Mouse (Mus musculus): ENCODE data around the gene Sh3bgr. TPM values are rescaled to one million over a fixed set of nuclear protein-coding genes. Genes with fewer than 3 reads are reported as not detected.

Gene Sh3bgr
- total RNA-seq (2021): 100 to 1,000 TPM; 593 to 606 TPM

DNA sequence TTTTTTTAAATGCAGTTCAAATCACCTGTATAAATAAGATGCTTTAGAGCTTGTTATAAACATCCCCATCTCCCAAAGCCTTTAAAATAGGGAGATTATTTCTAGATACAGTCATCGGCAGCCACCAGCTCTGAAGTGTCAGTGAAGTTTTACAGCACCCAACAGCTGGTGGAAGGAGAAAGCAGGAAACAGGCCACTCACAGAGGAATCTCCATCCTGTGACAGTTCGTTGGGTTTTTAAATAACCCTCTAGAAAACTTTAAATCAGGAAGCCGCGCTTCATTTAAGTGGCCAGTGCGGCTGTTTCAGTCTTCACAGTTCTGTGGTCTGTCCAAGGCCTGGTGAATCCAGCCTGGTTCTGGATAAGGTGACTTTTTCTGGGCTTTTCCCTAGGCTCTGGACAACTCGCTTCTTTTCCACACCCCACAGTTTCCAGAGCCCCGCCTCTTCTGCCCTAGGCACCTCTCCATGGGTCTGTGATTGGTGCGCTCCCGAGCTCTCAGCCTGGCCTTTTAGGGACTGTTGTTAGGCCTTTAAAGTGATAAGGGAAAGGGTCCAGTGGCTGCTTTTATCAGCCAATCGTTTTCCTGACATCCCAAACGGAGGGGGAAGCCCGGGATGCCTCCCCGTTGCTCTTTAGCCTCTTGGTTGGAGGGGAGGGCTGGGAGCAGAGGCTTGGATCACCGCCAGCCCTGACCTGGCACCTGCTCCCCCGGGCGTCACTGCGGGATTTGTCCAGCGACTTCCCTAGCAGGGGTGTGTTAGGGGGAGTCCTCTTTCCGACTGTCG lies at the start of gene Sh3bgr:
TSS of gene Sh3bgr (plus strand) at position 538 of the 789 bp plus-strand sequence.
- intact Hi-C loops (cut with DNase I): loop anchor here (2.0 kb wide), 1 partner anchor 41 kb away; no protein-coding TSS in a partner anchor
- peak; percentile 90 to 93 for DNase-seq

DNA sequence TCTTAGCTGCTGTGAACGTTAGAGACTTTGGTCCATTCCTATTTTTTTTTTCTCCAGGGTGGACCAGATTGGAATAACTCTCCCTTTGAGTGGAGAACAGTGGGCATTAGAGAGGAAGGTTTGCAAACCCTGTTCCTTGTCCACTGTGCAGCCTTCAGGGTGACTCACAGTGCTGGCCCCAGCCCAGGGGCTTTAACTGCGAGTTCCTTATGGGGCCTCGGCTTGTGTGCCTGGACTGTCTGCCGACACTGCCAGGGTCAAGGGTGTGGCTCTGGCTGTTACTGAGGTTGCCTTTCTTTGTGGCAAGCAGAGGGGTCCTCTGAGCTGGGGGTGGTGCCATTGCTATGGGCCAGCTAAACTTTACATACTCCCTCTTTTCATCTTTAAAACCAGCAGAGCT lies 49.3 kb upstream of the Sh3bgr start:
- intact Hi-C loops (cut with DNase I): loop anchor here (1.0 to 5.0 kb wide), 3 partner anchors 107 to 191 kb away; no protein-coding TSS in a partner anchor
- peak; percentile 30 to 44 for DNase-seq

DNA sequence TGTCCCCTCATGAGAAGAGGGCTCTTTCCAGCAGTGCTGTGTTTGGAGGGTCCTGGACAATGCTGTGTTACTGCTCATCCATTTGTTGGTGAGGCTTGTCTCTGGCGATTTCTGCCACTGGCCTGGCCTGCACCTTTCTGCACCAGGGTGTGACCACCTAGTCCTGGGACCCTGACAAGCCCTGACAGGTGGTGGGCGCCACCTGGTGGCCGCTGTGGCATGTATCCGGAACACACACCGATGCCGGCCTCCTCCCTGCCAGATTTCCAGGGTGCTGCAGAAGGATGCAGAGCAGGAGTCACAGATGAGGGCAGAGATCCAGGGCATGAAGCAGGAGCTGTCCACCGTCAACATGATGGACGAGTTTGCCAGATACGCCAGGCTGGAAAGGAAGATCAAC lies 48.7 kb upstream of the Sh3bgr start:
- intact Hi-C loops (cut with DNase I): loop anchor here (1.0 to 5.0 kb wide), 3 partner anchors 107 to 191 kb away; no protein-coding TSS in a partner anchor
- DNase-seq: peak; percentile 82 to 90

DNA sequence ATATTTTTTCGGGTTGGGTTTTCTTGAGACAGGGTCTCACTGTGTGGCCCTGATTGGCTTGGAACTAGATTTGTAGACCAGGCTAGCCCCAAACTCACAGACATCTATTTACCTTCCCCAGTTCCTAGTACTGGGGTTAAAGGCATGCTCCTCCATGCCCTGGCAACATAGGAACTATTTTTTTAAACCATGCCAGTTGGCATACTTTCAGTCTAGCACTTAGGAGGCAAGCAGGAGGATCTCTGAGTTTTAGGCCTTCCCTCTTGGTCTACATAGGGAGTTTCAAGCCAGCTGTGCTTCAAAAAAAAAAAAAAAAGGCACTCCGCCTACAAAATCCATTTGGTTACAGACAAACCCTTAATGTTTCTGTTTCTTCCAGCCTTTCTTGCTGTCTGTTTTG lies 45.8 kb upstream of the Sh3bgr start:
- intact Hi-C loops (cut with DNase I): loop anchor here (5.0 kb wide), 2 partner anchors 122 to 188 kb away; no protein-coding TSS in a partner anchor
- DNase-seq: no peak

DNA sequence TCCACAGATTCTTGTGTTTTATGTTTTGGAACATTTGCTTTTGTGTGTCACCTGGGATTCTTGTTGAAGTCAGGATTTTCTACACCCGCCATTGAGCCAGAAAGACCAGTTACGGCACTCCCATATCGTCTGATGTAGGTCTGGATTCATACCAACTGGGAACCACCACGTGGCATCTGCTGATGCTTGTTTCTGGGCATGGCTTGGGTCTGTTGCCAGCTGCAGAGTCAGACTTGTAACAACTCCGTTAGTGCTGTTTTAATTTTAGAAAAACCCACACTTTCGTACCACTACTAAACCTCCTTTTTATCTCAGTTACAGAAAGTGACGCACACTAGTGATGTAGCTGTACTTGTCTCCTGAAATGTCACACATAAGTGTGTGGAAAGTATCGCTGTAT lies 44.2 kb upstream of the Sh3bgr start:
- intact Hi-C loops (cut with DNase I): no loop called here
- peak; percentile 44 to 47 for DNase-seq

DNA sequence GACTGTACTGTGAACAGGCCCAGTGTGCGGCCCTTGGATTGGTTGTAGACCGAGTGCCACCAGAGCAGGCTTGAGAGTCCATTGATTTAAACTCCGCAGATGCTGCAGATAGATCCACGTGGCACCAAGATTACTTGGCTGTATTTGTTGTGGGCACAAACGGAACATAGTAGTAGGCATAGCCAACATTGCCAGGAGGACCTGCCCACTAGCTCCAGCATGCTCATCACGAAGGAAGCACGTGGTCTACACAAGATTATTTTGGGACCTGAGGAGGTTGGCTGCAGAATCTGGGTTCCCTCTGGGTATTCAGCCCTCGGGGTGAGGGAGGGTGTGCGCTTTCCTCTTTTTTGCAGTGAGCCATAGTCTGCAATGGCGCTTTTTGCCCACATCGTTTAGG lies 43.1 kb upstream of the Sh3bgr start:
- peak in 1 of 2 experiments; percentile 20 for DNase-seq
- intact Hi-C loops (cut with DNase I): no loop called here

DNA sequence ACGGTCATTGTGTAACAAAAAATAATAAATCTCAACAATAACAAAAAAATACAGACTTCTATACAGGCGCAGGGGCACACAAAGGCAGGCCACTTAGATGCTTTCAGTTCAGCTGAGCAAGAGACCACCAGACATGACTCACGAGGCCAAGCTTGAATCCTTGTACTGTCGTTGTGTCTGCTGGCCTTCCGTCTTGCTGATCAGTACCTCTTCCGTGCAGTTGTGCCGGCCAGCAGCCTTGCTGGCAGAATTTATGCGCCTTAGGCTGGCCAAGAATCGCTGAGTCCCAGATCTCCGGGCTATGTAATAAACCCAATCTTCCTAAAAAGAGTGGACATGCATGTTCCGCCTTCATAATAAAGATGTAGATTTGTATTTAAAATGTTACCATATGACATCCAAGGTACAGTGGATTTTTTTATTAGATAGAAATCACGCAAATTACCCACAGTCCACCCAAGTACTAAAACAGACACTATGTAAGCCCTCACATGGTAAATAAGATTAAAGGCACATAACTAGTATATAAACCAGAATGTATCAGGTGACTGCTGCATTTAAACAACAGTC lies 41.7 kb upstream of the Sh3bgr start:
- intact Hi-C loops (cut with DNase I): loop anchor here (2.0 kb wide), 2 partner anchors 32 to 42 kb away; partner anchors contain the start of gene Sh3bgr

DNA sequence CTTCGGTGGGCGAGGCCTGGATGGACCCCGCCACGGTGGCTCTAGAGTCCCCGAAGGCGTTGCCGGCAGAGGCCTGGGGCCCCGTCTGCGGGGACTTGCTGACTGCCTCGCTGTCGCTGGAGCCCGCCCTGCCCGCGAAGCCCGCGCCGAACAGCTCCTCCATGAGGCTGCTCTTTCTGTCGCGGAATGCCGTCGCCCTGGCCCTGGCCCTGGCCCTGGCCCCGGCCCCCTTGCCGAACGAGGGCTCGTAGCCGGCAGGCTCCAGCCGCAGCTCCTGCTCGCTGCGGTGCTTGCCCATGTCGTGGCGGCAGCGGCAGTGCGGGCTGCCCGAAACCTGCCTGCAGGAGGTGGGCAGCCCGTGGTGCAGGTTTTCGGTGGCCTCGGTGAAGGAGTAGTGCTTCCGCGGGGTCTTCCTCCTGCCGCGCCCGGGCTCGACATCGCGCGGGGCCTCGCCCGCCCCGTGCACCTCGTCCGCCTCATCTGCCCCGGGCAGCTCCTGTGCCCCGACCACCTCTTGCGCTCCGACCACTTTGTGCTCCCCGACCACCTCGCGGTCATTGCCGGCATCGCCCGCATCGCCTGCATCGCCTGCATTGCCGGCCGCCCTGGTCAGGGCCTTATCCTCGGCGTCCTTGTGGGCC lies 41.0 kb upstream of the Sh3bgr start:
- intact Hi-C loops (cut with DNase I): loop anchor here (2.0 kb wide), 2 partner anchors 32 to 42 kb away; partner anchors contain the start of gene Sh3bgr

More for the DNA sequence above, 41.7 kb upstream of the Sh3bgr start:
- peak; percentile 40 to 43 for DNase-seq

DNA sequence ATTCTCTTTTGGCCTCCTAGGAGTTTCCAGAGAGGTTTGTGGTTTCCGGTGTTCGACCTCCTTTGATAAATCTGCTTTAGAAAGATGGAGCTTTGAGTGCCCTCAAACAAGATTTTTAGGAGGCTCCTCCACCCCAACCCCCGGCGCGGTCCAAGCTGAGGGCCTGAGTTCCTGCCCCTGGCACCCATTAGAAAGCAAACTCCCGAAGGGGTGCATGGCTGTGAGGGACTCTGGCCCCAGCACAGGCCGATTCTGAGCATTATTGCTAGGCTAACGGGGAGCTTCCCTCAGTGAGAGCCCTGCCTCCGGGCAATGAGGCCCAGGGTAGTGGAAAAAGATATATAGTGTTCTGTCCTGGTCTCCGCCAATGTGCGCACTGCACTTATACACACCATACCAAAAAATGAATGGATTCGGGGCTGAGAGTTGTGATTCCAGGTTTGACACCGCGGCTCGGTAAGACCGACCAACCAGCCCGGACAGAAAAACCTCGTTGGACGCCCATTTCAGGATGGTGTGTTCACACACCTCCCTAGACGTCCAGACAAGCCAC lies 40.4 kb upstream of the Sh3bgr start:
- DNase-seq: peak in 1 of 2 experiments; percentile 13
- intact Hi-C loops (cut with DNase I): loop anchor here (2.0 kb wide), 2 partner anchors 31 to 41 kb away; partner anchors contain the start of gene Sh3bgr

More for the DNA sequence above, 41.0 kb upstream of the Sh3bgr start:
- peak; percentile 81 to 83 for DNase-seq

DNA sequence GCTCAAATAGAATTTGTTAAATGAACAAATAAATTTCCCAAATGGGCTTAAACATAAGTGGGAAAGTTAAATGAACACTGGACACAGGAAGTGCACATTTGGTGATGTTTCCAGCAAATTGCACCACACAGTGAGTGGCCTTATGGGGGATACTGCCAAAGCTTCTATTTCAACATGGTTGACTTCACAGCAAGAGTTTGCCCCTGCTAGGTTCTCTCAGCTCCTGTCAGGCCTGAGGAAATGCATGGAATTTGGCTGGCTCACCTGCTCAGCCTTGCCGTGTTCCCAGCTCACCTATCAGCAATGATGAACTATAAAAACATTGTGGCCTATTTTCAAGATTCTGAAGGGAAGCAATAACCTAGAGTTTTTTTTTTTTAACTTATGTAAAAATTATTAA lies 39.3 kb upstream of the Sh3bgr start:
- intact Hi-C loops (cut with DNase I): no loop called here
- DNase-seq: no peak

DNA sequence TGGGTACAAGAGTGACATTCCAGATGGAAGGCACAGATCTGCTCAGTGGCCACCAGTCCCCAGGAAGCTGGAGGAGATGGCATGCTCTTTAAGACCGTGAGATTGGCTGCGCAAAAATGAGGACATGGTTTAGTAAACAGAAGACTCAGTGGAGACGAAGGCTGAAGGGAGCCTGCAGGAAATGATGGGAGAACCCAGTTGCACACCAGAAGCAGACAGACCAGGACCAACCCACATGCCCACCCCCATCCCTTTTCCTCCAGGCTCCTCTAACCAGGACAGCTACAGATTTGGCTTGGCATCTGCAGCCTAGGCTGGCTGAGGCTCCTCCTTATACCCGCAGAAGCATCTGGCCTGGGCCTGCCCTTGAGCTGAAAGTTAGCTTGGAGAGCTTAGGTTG lies 38.9 kb upstream of the Sh3bgr start:
- no peak for DNase-seq
- intact Hi-C loops (cut with DNase I): no loop called here

DNA sequence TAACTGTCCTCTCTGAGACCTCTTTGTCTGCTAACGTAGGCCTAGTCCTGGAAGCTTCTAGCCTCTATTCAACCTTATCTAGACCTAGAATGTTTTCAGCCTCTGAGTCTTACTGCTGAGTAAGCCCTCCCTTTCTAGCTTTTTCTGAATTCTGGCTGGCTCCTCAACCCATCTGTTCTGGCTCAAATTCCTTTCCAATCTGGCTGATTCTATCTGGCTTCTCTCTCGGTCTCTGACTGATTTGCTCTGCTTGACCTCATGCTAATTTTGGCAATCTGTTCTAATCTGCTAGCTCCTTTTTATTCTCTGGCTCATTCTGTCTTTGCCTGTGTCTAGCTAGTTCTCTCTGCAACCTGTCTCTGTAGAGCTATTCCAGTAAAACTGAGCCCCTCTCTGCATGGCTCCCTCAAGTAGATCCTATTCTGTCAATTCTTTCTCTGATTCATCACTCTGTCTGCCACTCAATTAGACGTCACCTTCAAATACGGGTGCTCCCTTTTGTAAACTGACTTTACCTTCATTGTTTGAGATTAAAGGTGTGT lies 34.5 kb upstream of the Sh3bgr start:
- DNase-seq: no peak
- intact Hi-C loops (cut with DNase I): no loop called here

DNA sequence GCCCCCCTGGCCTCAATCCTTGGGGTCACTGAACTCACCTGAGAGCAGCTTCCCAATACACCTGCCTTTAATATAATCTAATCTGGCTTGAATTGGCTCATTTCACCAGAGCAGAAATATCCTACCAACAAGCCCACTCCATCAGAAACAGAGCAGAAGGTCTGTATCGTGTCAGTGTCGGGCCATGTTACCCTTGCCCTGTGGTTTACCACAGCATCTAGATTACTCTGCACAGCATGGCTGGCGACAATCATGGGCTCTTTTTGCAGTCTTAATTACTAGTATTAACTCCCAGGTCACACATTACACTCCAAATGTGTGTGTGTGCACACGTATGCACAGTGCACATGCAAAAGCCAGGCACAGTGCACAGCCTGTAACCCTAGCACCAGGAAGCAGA lies 31.4 kb upstream of the Sh3bgr start:
- intact Hi-C loops (cut with DNase I): no loop called here
- DNase-seq: no peak

DNA sequence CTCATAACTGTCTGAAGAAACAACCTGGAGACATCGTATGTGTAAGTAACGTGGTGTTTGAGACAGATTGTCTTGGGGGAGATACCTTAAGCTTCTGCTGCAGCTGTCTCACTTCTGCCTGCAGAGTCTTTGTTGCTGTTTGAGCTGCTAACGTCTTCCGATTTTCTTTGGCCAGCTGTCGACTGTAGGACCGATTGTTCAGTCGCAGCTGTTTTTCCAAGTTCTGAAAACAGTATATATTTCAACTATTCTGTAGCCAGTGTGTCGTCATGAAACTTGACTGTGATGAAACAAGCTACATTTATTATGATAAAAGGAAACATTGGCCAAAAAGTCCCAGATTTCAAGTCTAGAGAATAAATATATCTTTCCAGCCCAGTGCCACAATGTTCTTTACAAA lies 26.6 kb upstream of the Sh3bgr start:
- intact Hi-C loops (cut with DNase I): no loop called here
- no peak for DNase-seq

DNA sequence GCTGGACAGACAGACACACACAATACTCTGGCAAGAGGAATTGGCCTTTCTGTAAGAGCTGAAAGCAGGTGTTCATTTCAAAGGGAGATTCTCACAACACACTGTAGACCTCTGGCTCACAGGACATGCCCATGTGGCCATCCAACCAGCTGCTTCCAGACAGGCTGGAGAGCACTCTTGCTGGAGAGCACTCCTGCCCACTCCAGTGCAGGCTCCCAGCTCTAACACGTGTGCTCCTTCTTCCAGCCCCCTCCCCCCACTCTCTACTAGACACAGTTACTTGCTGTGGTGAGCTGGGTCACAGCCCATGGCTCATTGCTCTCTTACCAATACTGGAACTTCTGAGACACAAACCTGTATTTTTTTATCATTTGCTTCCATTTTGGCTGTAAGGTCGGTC lies 24.9 kb upstream of the Sh3bgr start:
- no peak for DNase-seq
- intact Hi-C loops (cut with DNase I): no loop called here

DNA sequence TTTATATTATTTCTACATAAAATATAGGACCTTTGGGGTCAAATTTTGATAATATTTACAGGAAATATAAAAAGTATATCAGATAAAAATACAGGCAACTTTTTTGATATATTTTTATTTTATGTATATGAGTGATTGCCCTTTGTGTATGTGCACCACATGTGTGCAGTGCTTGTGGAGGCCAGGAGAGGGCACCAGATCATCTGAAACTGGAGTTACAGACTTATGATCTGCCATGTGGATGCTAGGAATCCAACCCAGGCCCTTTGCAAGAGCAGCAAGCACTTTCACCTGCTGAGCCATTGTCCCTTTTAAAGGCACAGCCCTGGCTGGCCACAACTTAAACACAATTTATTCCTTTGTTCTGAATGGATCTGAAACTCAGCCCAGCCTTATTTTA lies 21.1 kb upstream of the Sh3bgr start:
- DNase-seq: no peak
- intact Hi-C loops (cut with DNase I): no loop called here

DNA sequence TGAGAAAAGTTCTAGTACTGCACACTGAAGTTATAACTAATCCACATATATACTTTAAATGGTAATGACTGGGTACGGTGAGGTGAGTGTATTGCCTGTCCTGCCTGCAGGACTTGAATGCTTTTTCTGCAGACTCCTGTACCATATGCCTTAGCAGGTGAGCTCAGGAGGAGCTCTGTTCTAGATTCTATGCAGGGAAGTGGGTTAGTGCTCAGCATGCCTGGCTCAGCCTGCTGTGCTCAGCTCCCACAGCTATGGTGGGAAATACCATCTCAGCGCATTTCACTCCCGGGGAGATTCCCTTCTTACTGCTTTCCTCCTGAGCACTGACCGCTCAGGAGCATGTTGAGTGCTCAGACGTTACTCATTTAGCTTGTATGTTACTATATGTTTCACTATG lies 12.6 kb upstream of the Sh3bgr start:
- intact Hi-C loops (cut with DNase I): no loop called here
- DNase-seq: no peak

DNA sequence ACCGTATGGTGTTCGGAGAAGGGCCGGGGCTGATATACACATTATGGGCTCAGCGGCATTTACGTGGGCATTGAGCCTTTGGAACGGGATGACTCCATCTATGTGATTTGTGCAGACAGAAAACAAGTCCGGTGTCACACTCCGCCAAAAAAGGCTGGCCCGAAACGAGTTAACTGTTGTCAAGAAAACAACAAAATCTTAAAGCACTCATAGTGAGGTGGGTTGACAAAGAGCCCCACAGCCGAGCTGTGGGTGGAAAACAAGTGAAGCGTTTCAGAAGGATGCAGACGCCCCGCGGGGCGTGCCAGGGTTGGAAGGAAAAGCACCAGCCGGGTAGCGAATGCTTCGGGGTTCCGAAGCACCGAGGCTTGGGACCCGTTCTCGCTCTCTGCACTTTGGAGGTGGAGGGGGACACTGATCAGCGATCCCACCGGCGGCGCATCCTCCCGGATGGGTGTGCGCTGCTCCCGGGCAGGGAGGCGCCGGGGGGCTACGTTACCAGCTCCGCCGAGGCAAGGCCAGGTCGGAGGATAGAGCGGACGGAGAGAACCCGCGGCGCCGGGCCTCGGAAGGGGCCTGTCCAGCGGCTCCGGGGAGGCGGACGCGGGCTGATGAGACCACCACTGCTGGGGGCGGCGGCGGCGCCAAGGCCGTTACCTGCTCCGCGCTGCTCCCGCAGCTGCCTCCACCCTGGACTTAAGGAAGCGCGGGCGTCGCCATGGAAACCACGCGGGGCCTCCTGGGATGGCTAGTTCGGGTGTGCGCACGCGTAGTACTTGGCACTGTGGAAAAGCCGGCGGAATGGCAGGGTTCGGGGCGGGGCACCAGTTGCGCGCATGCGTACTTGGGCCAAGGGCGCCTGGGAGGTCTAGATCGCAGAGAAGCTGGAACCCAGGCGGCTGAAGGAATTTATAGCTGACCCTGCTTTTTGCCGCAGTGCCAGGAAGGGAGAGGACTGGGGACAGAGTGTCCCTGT lies 8.4 kb upstream of the Sh3bgr start, which contains the start of gene Lca5l:
TSS of gene Lca5l (minus strand) at position 741 of the 976 bp plus-strand sequence.
- intact Hi-C loops (cut with DNase I): loop anchor here (2.0 kb wide), 1 partner anchor 33 kb away; no protein-coding TSS in a partner anchor

DNA sequence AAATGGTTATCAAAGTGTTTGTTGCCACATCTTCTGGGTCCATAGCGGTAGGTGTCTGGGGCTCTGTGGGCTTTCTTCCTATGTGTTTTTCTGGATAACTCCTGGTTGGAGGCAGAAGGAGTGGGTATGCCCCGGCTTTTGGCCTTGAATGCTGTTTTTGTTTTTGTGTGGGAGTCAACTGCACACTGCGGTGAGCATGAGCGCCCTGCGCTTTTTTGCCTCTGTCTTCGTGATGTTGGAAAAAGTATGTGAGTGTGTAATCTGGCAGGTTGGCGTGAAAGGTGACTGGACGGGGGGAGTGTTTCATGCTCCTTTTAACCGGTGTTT lies 415 bp downstream of the Sh3bgr start:
- intact Hi-C loops (cut with DNase I): loop anchor here (2.0 kb wide), 1 partner anchor 42 kb away; no protein-coding TSS in a partner anchor
- no peak for DNase-seq

More for the DNA sequence above, 8.4 kb upstream of the Sh3bgr start, which contains the start of gene Lca5l:
- DNase-seq: peak; percentile 100

Data from heart, postnatal 10 days (tissue).